ENCODE assay signal across 16 mouse cellular contexts in genomic region chr10:120612351-120612750, GRCm38 (mm10).
"Had no signal": no experiment of that assay in that cellular context is flagged by ENCODE, and none has a peak within 500 bp of the region (broad histone marks: within the 10 kb centered on the region; RNA-seq: fewer than 3 reads in every experiment).

No protein-coding gene starts in this region.

- H3K27ac ChIP-seq: limb, embryonic 13.5 days; liver, embryonic 12.5 days; liver, embryonic 15.5 days; lung, embryonic 15.5 days had no signal

- H3K9ac ChIP-seq: limb, embryonic 13.5 days; liver, embryonic 12.5 days; liver, embryonic 15.5 days; lung, embryonic 15.5 days had no signal

- DNase-seq: kidney, adult 9 months; kidney, postnatal 4 days; liver; lung, adult 18-20 months; lung, postnatal 10 days; lung, postnatal 36 days; midbrain, embryonic 14.5 days; thymus, adult 18-20 months; thymus, postnatal 36 days had no signal

- H3K36me3 ChIP-seq: limb, embryonic 13.5 days; liver, embryonic 12.5 days; liver, embryonic 15.5 days; lung, embryonic 15.5 days had no signal

- H3K27me3 ChIP-seq: limb, embryonic 13.5 days; liver, embryonic 12.5 days; liver, embryonic 15.5 days; lung, embryonic 15.5 days had no signal

- ATAC-seq: intestine, postnatal 0 days; liver, embryonic 12.5 days had no signal

- H3K4me2 ChIP-seq: limb, embryonic 13.5 days; liver, embryonic 12.5 days; liver, embryonic 15.5 days; lung, embryonic 15.5 days; midbrain, embryonic 11.5 days had no signal

- H3K4me3 ChIP-seq: limb, embryonic 13.5 days; liver, embryonic 12.5 days; liver, embryonic 15.5 days; lung, embryonic 15.5 days; megakaryocyte, embryonic 14.5 days had no signal

- H3K4me1 ChIP-seq: liver, embryonic 12.5 days; liver, embryonic 15.5 days; lung, embryonic 15.5 days had no signal

- H3K9me3 ChIP-seq: limb, embryonic 13.5 days; liver, embryonic 12.5 days; liver, embryonic 15.5 days; lung, embryonic 15.5 days; megakaryocyte, embryonic 14.5 days had no signal
